Mouse (Mus musculus) megakaryocyte, embryonic 14.5 days (primary cell): ENCODE measurements around the gene Klhl18.

Experiments used
- FLI1 ChIP-seq: IDR thresholded peaks from 2 replicates; pipeline ENCODE4 v1.6.1; 2012; ENCODE audit warnings: low read length, inconsistent platforms, mixed read lengths
- GATA1 ChIP-seq: IDR thresholded peaks from 3 replicates; pipeline ENCODE4 v1.6.1; 2012; ENCODE audit warnings: mixed read lengths, low read length, inconsistent platforms, borderline replicate concordance

DNA sequence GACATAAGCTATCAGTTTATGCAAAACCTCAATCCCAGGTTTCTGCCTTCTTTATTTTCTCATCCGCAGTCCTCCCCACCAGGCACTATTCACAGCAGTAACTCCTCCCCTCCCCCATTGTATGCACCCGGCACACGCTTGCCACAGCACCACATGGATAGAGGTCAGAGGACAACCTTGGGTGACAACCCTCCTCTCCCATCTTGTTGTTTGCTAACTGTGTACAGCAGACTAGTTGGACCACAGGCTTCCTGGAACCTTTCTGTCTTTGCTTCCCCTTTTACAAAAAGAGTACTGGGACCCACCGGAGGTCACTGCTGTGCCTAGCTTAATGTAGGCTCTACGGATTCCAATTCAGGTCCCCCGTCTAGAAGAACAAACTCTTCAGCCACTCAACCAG lies 35.9 kb downstream of the Klhl18 start:
- TF ChIP-seq GATA1: no peak
- no peak for TF ChIP-seq FLI1
